Mouse (Mus musculus): ENCODE data around the gene Asb16.

Gene Asb16

GRCm38 (mm10) chr11:102268520-102269244 lies at the start of gene Asb16:
Gene Asb16, plus strand, starts transcription at chr11:102268743.
- no peak for DNase-seq

- peak; percentile 96 for DNase-seq
Observed at GRCm38 (mm10) chr11:102218783-102219182, 49.8 kb upstream of the Asb16 start.

- peak; percentile 81 for DNase-seq
Observed at GRCm38 (mm10) chr11:102219247-102219993, 49.1 kb upstream of the Asb16 start.

GRCm38 (mm10) chr11:102219994-102220346 lies 48.6 kb upstream of the Asb16 start:
- peak; percentile 80 for DNase-seq

GRCm38 (mm10) chr11:102220451-102220850 lies 48.1 kb upstream of the Asb16 start:
- DNase-seq = peak; percentile 62

GRCm38 (mm10) chr11:102221243-102221953 lies 47.1 kb upstream of the Asb16 start:
- DNase-seq = peak; percentile 43

GRCm38 (mm10) chr11:102221954-102222351 lies 46.6 kb upstream of the Asb16 start:
- peak; percentile 77 for DNase-seq

GRCm38 (mm10) chr11:102223166-102223565 lies 45.4 kb upstream of the Asb16 start:
- peak; percentile 59 for DNase-seq

- peak; percentile 65 for DNase-seq
Observed at GRCm38 (mm10) chr11:102224686-102225085, 43.9 kb upstream of the Asb16 start.

GRCm38 (mm10) chr11:102225221-102225620 lies 43.3 kb upstream of the Asb16 start:
- DNase-seq = no peak

GRCm38 (mm10) chr11:102226067-102226978 lies 42.2 kb upstream of the Asb16 start:
- DNase-seq = peak; percentile 63

GRCm38 (mm10) chr11:102227270-102228190 lies 41.0 kb upstream of the Asb16 start:
- peak; percentile 48 for DNase-seq

- DNase-seq = peak; percentile 37
Observed at GRCm38 (mm10) chr11:102228191-102228545, 40.4 kb upstream of the Asb16 start.

GRCm38 (mm10) chr11:102228646-102229268 lies 39.8 kb upstream of the Asb16 start:
- DNase-seq = no peak

GRCm38 (mm10) chr11:102229331-102229953 lies 39.1 kb upstream of the Asb16 start:
- DNase-seq = peak; percentile 71

GRCm38 (mm10) chr11:102230006-102230741 lies 38.4 kb upstream of the Asb16 start, which contains the start of gene Hdac5:
Gene Hdac5, minus strand, starts transcription at chr11:102230166.
- DNase-seq = peak; percentile 99

- DNase-seq = no peak
Observed at GRCm38 (mm10) chr11:102236022-102236421, 32.5 kb upstream of the Asb16 start.

GRCm38 (mm10) chr11:102240636-102241035 lies 27.9 kb upstream of the Asb16 start:
- DNase-seq = no peak

- no peak for DNase-seq
Observed at GRCm38 (mm10) chr11:102241246-102241645, 27.3 kb upstream of the Asb16 start.

- no peak for DNase-seq
Observed at GRCm38 (mm10) chr11:102241874-102242273, 26.7 kb upstream of the Asb16 start.
